Mouse (Mus musculus) lung, postnatal 0 days (tissue): ENCODE data around the gene C130050O18Rik.

Experiments used
- CTCF ChIP-seq: IDR thresholded peaks from 2 replicates; pipeline ENCODE4 v1.5.1; 2016; ENCODE audit warnings: antibody characterized with exemption, mild to moderate bottlenecking
- EP300 ChIP-seq: IDR thresholded peaks from 2 replicates; pipeline ENCODE4 v1.6.1; 2016; ENCODE audit warnings: antibody characterized with exemption, mild to moderate bottlenecking, control low read depth

DNA sequence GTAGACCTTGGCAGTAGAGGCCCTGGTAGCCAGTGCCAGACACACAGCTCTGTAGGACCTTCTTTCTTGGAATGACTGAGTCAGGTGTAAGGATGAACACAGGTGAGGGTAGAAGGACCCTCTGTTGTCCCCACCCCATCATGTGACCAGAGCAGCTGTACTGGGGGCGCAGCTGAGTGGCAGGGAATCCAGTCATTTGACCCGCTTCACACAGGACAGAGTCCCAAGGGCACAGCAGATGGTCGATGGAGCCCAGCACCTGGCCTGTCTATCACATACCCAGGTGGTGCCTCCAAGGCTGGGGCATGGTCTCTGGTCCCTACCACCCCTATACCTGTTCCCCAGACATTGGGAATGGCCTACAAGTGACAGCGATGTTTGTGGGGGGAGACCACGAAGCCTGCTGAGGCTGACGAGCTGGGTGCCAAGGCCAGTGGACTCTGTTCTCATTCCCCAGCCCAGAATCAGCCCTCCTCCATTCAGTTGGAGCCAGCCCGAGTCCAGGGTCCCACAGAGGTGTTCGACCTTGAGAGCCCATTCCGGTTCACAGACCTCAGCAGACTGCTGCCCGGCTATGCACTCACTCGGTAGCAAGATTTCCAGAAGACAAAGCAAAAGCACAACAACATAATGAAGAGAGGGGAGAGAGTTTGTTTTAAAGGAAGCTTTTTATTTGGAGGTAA is 36.3 kb upstream of the C130050O18Rik start:
- no peak for TF ChIP-seq CTCF
- no peak for TF ChIP-seq EP300
